Mouse (Mus musculus): ENCODE measurements around the gene Gipr.
A peak's percentile ranks its signal among the peaks of the same experiment; 100 is the strongest.
"Not testable (repeated sequence)": the region's sequence is repeated elsewhere in the genome, so short reads cannot be mapped to it uniquely, and the experiment has no call there.

Gipr gene

DNA sequence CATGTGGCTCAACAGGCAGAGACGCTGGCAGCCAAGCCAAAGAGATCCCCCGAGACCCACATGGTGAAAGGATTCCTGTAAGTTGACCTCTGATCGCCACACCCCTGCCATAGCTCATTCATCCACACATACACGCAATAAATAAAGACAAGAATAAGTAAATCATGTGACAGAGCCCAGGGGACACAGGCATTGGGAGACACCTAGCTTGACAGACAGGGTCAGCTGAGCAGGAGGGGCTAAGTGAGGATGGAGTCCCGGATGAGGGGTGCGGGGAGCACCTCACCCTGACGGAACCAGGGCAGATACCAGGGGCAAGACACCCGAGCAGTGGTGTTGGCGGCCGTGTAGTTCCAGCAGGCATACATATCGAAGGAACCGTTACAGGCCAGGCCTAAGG lies 2.2 kb downstream of the Gipr start:
- Histone ChIP-seq H3K36me3 (ENCODE audit: insufficient read depth, low read length) (peaks cover under 1% of the 10 kb centered on the region; the same call in 1 of the 2 replicates), H3K4me1 (replicated peaks; ENCODE audit: low read depth, low read length) (peaks cover 66% of the 10 kb centered on the region), H3K9me3 (ENCODE audit: low read length) (no peaks in the 10 kb centered on the region), H3K4me3 (replicated peaks; ENCODE audit: low read length) (peak overlapping the region; percentile 66), H3K27me3 (ENCODE audit: insufficient read depth, low read length) (peaks cover 25% of the 10 kb centered on the region)
- TF ChIP-seq NANOG (IDR thresholded peaks at IDR 0.05; ENCODE audit: borderline replicate concordance, low read length) (no peak), POU5F1 (IDR thresholded peaks at IDR 0.05; ENCODE audit: borderline replicate concordance, low read length) (no peak), CTCF (conservative IDR thresholded peaks at IDR 0.05; ENCODE audit: low read length) (no peak)

GRCm38 (mm10) chr7:19162928-19163327 lies 3.0 kb downstream of the Gipr start:
- Histone ChIP-seq H3K36me3 (ENCODE audit: insufficient read depth, low read length) (peaks cover 4% of the 10 kb centered on the region; the same call in 1 of the 2 replicates), H3K4me3 (replicated peaks; ENCODE audit: low read length) (no peak overlapping the region), H3K9me3 (ENCODE audit: low read length) (no peaks in the 10 kb centered on the region), H3K27me3 (ENCODE audit: insufficient read depth, low read length) (peaks cover 18% of the 10 kb centered on the region), H3K4me1 (replicated peaks; ENCODE audit: low read depth, low read length) (peaks cover 67% of the 10 kb centered on the region)
- TF ChIP-seq POU5F1 (IDR thresholded peaks at IDR 0.05; ENCODE audit: borderline replicate concordance, low read length): no peak
- no peak for TF ChIP-seq CTCF (conservative IDR thresholded peaks at IDR 0.05; ENCODE audit: low read length)
- TF ChIP-seq NANOG (IDR thresholded peaks at IDR 0.05; ENCODE audit: borderline replicate concordance, low read length): no peak

DNA sequence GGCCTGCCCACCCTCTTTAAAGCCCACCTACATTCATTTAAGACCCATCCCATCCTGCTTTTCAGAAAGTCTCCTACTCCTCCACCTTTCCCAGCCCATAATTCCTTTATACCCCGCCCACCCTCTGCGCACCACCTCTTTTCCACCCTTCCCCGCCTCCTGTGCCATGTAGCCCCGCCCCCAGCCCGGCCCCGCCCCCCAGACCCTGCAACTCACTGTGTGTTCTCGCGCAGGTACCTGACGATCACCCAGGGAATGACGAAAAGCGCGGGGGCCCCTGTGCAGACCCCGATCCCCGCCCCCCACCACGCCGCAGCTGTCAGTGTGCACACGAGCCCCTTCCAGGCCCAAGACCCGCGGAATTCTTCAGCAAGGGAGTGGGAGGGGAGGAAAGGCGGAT lies 5.8 kb downstream of the Gipr start:
- Histone ChIP-seq H3K36me3 (ENCODE audit: insufficient read depth, low read length) (peaks cover 30% of the 10 kb centered on the region), H3K4me1 (replicated peaks; ENCODE audit: low read depth, low read length) (peaks cover 79% of the 10 kb centered on the region), H3K4me3 (replicated peaks; ENCODE audit: low read length) (peak overlapping the region; percentile 84), H3K27me3 (ENCODE audit: insufficient read depth, low read length) (peaks cover 11% of the 10 kb centered on the region), H3K9me3 (ENCODE audit: low read length) (no peaks in the 10 kb centered on the region)
- no peak for TF ChIP-seq CTCF (conservative IDR thresholded peaks at IDR 0.05; ENCODE audit: low read length)
- TF ChIP-seq NANOG (IDR thresholded peaks at IDR 0.05; ENCODE audit: borderline replicate concordance, low read length): no peak
- TF ChIP-seq POU5F1 (IDR thresholded peaks at IDR 0.05; ENCODE audit: borderline replicate concordance, low read length): no peak

GRCm38 (mm10) chr7:19159411-19159810 lies 6.5 kb downstream of the Gipr start:
- H3K4me1 ChIP-seq (replicated peaks; ENCODE audit: low read depth, low read length): peaks cover 79% of the 10 kb centered on the region
- H3K4me3 ChIP-seq (replicated peaks; ENCODE audit: low read length): peak overlapping the region; percentile 84
- H3K9me3 ChIP-seq (ENCODE audit: low read length): no peaks in the 10 kb centered on the region
- no peak for TF ChIP-seq POU5F1 (IDR thresholded peaks at IDR 0.05; ENCODE audit: borderline replicate concordance, low read length)
- H3K27me3 ChIP-seq (ENCODE audit: insufficient read depth, low read length): peaks cover 8% of the 10 kb centered on the region; the same call in 1 of the 2 replicates
- peaks cover 37% of the 10 kb centered on the region for H3K36me3 ChIP-seq (ENCODE audit: insufficient read depth, low read length)

DNA sequence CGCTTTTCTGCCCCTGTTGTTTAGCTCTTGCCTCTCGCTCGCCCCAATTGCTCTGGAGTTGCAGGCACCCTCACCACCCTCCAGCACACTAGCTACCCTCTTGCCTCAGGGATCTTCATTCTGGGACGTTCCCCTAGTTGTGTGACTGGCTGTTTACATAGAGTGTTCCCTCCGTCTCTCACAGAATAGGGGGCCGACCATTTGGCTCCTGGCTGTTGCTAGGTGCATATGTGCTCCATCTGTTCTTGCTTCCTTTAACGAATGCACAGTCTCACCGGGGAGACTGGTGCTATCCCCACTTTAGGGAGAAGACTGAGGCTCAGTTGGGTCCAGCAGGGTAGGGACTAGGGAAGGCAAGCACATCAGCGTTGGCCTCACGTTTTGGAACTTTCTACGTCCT lies 7.3 kb downstream of the Gipr start:
- Histone ChIP-seq H3K9me3 (ENCODE audit: low read length) (no peaks in the 10 kb centered on the region), H3K27me3 (ENCODE audit: insufficient read depth, low read length) (peaks cover 8% of the 10 kb centered on the region; the same call in 1 of the 2 replicates), H3K4me1 (replicated peaks; ENCODE audit: low read depth, low read length) (peaks cover 72% of the 10 kb centered on the region), H3K36me3 (ENCODE audit: insufficient read depth, low read length) (peaks cover 46% of the 10 kb centered on the region), H3K4me3 (replicated peaks; ENCODE audit: low read length) (no peak overlapping the region)
- TF ChIP-seq NANOG (IDR thresholded peaks at IDR 0.05; ENCODE audit: borderline replicate concordance, low read length): no peak
- no peak for TF ChIP-seq POU5F1 (IDR thresholded peaks at IDR 0.05; ENCODE audit: borderline replicate concordance, low read length)
- TF ChIP-seq CTCF (conservative IDR thresholded peaks at IDR 0.05; ENCODE audit: low read length): no peak

DNA sequence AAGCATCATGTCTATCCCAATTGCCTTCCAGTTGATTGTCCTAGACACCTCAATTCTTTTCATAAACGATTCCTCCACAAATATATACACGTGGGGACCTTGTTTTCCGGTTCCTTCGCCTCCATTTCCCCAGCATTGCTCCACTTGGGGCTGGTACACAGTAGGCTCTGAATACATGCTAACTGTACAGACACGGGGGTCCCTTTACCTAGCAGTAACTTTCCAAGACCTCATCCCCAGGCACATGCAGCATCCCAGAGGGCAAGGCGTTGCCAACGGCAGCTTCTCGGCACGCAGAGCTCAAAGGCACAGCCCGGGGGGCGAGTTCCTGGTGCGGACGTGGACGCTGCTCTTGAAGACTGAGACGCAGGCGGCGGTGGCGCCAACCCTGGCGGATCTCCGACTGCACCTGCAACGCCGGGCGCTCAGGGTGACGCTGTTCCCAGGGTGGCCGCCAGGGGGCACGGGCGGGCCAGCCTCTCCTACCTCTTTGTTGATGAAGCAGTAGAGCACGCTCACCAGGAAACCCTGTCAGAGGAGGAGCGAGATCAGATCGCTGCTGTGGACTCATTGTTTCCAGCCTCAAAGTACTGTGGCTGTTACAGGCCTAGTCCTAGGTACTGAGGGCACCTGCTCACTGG lies 8.6 kb downstream of the Gipr start:
- Histone ChIP-seq H3K4me3 (replicated peaks; ENCODE audit: low read length) (no peak overlapping the region; the same call in 1 of the 2 replicates), H3K36me3 (ENCODE audit: insufficient read depth, low read length) (peaks cover 59% of the 10 kb centered on the region), H3K4me1 (replicated peaks; ENCODE audit: low read depth, low read length) (peaks cover 58% of the 10 kb centered on the region), H3K27me3 (ENCODE audit: insufficient read depth, low read length) (peaks cover 3% of the 10 kb centered on the region; the same call in 1 of the 2 replicates), H3K9me3 (ENCODE audit: low read length) (no peaks in the 10 kb centered on the region)
- TF ChIP-seq CTCF (conservative IDR thresholded peaks at IDR 0.05; ENCODE audit: low read length) (peak; percentile 31), POU5F1 (IDR thresholded peaks at IDR 0.05; ENCODE audit: borderline replicate concordance, low read length) (no peak), NANOG (IDR thresholded peaks at IDR 0.05; ENCODE audit: borderline replicate concordance, low read length) (no peak)

DNA sequence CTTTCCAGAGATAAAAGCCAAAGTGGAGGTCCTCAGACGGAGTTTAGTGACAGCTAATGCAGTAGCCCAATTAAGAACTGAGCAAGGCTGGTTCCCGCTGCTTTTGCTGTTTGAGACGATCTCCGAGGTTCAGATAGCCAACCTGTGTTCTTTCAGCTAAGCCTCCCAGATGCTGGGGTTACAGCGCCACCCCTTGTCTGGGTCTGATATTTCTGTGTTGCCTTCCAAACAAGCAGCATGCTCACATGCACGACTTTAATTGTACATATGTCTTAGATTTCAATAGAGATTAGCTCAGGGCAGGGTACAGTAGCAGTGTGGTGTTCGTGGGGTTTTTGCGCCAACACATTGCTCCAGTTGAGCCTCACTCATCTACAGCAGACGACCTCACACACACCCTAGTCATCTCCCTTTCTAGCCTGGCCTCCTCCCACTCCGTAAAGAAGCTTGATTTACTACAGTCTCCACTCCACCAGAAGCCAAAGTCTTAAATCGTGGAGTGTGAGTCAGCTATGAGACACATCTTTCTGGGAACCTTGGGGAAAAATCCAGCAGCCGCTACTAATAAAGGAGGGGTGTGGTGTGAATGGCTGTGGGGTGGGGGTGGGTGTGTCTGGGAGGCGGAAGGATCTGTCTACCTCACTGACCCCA lies 10.0 kb downstream of the Gipr start:
- H3K4me3 ChIP-seq (replicated peaks; ENCODE audit: low read length): 0 out of 2 replicates have a peak overlapping the region, but pooled peaks have one; percentile 4

GRCm38 (mm10) chr7:19154796-19155195 lies 11.1 kb downstream of the Gipr start:
- Histone ChIP-seq H3K4me3 (replicated peaks; ENCODE audit: low read length) (no peak overlapping the region), H3K4me1 (replicated peaks; ENCODE audit: low read depth, low read length) (peaks cover 68% of the 10 kb centered on the region), H3K36me3 (ENCODE audit: insufficient read depth, low read length) (peaks cover 77% of the 10 kb centered on the region), H3K27me3 (ENCODE audit: insufficient read depth, low read length) (peaks cover 2% of the 10 kb centered on the region; the same call in 1 of the 2 replicates), H3K9me3 (ENCODE audit: low read length) (no peaks in the 10 kb centered on the region)
- no peak for TF ChIP-seq POU5F1 (IDR thresholded peaks at IDR 0.05; ENCODE audit: borderline replicate concordance, low read length)
- no peak for TF ChIP-seq NANOG (IDR thresholded peaks at IDR 0.05; ENCODE audit: borderline replicate concordance, low read length)
- TF ChIP-seq CTCF (conservative IDR thresholded peaks at IDR 0.05; ENCODE audit: low read length): no peak

More for the DNA sequence above, 10.0 kb downstream of the Gipr start:
- TF ChIP-seq POU5F1 (IDR thresholded peaks at IDR 0.05; ENCODE audit: borderline replicate concordance, low read length) (no peak), CTCF (conservative IDR thresholded peaks at IDR 0.05; ENCODE audit: low read length) (peak; percentile 18; the same call in 1 of the 2 replicates)
- Histone ChIP-seq H3K36me3 (ENCODE audit: insufficient read depth, low read length) (peaks cover 72% of the 10 kb centered on the region), H3K4me1 (replicated peaks; ENCODE audit: low read depth, low read length) (peaks cover 68% of the 10 kb centered on the region), H3K27me3 (ENCODE audit: insufficient read depth, low read length) (peaks cover 2% of the 10 kb centered on the region; the same call in 1 of the 2 replicates), H3K9me3 (ENCODE audit: low read length) (no peaks in the 10 kb centered on the region)

GRCm38 (mm10) chr7:19151121-19151520 lies 14.8 kb downstream of the Gipr start:
- peaks cover 67% of the 10 kb centered on the region for H3K36me3 ChIP-seq (ENCODE audit: insufficient read depth, low read length)
- peaks cover 54% of the 10 kb centered on the region for H3K4me1 ChIP-seq (replicated peaks; ENCODE audit: low read depth, low read length)
- not testable (repeated sequence) for H3K9me3 ChIP-seq (ENCODE audit: low read length); H3K27me3 ChIP-seq (ENCODE audit: insufficient read depth, low read length)
- H3K4me3 ChIP-seq (replicated peaks; ENCODE audit: low read length): peak overlapping the region; percentile 99
